Mouse (Mus musculus): Measurements from ENCODE around the gene Naa10.

Naa10 gene

GRCm38 (mm10) chrX:73914827-73915703 is 6.7 kb downstream of the Naa10 start:
- peak; percentile 72 to 90 for DNase-seq (ENCODE audit: low spot score in 2 of 2)

DNA sequence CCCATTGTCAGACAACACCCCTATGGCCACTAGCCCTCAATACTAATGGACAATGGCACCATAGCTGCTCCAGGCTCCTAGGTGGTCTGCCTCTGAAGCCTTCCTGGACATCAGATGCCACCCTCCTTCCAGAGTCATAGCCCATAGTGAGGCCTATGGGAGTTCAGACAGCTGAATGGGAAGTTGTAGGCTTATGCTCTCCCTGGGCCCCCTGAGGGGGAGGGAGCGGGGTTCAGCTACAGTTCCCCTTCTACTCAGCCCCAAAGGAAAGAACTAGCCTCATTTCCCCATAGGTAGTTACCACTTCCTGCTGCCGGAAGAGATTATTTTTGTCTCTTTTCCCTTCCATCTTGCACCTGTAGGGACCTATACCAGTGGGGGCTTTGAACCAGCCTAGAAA is 10.2 kb downstream of the Naa10 start:
- DNase-seq (ENCODE audit: low spot score in 2 of 2) = no peak

GRCm38 (mm10) chrX:73911156-73911555 is 10.6 kb downstream of the Naa10 start:
- DNase-seq (ENCODE audit: low spot score in 2 of 2) = no peak

GRCm38 (mm10) chrX:73910451-73910850 is 11.3 kb downstream of the Naa10 start:
- DNase-seq (ENCODE audit: low spot score in 2 of 2) = no peak

GRCm38 (mm10) chrX:73910049-73910448 is 11.7 kb downstream of the Naa10 start:
- no peak for DNase-seq (ENCODE audit: low spot score in 2 of 2)

DNA sequence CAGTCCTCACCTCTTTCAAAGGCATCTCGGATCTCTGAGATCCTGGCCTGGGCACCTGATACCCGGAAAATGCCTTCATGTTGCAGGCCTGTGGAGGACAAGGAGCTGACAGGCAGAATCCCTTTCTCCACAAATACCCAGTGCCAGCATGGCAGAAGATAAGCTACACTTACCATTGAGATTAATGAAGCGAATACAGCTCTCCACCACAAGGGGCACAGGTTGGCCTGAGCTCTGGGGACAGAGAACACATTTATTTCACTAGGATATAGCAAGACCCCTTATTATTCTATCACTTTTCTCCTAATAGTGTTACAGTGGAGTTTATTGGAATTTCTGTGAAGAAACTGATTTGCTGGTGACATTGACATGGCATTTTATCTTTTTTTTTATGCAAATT is 23.8 kb downstream of the Naa10 start:
- DNase-seq (ENCODE audit: low spot score in 2 of 2) = no peak

- DNase-seq (ENCODE audit: low spot score in 2 of 2) = peak in 1 of 2 experiments; percentile 29
These were observed 26.0 kb downstream of the Naa10 start, which contains the start of gene L1cam for GRCm38 (mm10) chrX:73895719-73896118. L1cam (minus strand) TSS chrX:73896105.

- DNase-seq (ENCODE audit: low spot score in 2 of 2) = no peak
These were observed 28.9 kb downstream of the Naa10 start for GRCm38 (mm10) chrX:73892833-73893232.

DNA sequence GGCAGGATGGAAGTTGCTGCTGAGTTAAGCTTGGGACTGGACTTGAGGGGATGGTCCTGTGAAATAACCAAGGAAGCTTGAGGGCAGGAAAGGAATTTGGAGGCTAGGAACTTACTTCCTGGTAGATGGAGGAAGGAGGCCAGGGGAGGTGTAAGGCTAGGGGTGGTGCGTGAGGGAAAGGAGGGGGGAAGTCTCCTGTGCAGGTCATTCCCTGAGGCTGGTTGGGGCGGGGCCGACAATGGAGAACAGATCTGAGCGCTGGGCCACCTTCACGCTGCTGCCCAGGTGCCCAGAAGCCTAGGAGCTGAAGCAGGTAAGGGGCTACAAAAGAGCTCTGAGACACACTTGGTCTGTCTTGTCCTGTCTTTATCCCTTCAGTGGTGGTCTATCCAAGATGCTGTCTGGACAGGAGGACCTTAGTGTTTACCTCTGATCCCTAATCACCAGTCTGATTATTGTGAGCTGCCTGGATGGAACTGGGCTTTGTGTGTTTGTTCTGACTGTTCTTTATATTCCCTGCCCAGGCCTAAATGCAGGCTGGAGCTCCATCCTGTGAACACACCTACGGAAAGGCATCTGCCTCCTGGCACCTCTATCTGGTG is 30.1 kb downstream of the Naa10 start, which contains the start of gene Avpr2:
Gene Avpr2 (plus strand): TSS at position 552 of the 602 bp plus-strand sequence.
- no peak for DNase-seq (ENCODE audit: low spot score in 2 of 2)

DNA sequence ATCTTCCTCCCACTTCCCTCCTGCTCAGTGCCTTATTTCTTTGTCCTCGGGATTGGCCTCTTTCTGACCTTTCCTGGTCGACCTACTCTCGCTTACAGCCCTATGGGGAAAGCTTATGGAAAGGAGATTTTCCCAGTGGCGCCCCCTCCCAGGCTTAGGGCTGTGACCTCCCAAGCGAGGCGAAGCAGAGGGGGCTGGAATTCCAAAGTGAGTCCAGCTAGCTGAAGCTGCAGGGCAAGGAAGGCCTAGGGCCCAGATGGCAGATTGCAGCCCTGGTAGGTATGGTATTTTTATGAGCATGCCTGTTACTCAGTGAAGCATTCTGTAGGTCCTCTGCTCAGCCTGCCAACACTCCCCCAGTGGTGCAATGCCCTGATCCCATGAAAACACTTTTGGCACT is 40.3 kb downstream of the Naa10 start:
- DNase-seq (ENCODE audit: low spot score in 2 of 2) = no peak

- no peak for DNase-seq (ENCODE audit: low spot score in 2 of 2)
These were observed 40.7 kb downstream of the Naa10 start for GRCm38 (mm10) chrX:73881036-73881427.

- DNase-seq (ENCODE audit: low spot score in 2 of 2) = no peak
These were observed 41.3 kb downstream of the Naa10 start for GRCm38 (mm10) chrX:73880194-73881035.

GRCm38 (mm10) chrX:73877014-73877413 is 44.7 kb downstream of the Naa10 start:
- no peak for DNase-seq (ENCODE audit: low spot score in 2 of 2)

DNA sequence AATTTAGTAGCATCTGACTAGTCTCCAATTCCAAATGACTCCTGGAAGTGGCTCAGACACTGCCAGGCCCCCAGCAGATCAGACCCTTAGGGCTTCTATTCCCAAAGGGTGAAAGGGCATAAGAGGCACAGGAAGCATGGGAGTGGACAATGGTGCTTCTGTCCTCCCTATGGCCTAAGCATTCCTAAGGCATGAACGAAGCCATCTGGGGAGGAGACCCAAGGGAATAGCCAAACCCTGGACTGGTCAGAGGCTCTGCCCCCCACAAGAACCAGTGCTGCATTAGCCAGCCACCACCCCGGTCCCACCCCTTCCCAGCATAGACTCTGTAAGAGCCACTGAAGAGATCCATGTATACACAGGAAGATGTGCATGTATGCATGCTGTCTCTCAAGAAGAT is 45.9 kb downstream of the Naa10 start:
- DNase-seq (ENCODE audit: low spot score in 2 of 2) = no peak

GRCm38 (mm10) chrX:73871956-73872355 is 49.8 kb downstream of the Naa10 start:
- no peak for DNase-seq (ENCODE audit: low spot score in 2 of 2)

- DNase-seq (ENCODE audit: low spot score in 2 of 2) = no peak
These were observed 50.3 kb downstream of the Naa10 start for GRCm38 (mm10) chrX:73871474-73871873.

DNA sequence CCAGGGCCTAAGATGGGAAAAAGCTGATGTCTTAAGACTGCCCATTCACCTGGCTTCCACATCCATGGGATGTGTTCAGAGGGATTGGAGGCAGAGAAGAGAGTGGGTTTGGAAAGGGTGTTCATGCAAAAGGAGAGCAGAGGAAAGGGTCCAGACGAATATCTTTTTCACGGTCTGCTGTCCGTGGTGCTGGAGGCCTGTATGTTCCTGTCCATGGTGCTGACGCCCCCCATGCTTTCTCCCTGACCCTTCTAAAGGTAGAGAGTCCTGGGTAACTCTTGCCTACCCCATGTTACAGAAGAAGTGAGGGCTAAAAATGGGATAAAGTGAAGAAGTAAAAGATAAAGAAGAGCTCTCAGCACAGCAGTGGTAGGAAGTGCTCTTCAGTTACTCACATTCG is 52.4 kb downstream of the Naa10 start:
- no peak for DNase-seq (ENCODE audit: low spot score in 2 of 2)

DNA sequence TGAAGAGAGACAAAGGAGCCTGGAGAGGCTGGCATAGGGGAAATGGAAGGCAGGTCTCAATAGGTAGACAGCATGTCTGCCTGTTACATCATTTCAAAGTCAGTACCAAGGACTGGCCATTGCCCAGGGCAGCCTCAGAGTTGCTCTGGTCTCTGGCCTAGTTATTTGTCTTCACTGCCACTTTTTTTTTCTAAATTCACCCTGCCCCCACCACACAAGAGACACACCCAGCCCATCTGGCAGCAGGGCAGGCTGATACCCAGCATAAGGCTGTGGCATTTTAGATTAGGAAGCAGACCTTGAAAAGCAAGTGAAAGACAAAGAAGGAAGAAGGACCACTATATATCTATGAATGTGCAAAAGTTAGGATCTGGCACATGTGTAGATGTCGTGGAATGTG is 53.9 kb downstream of the Naa10 start:
- no peak for DNase-seq (ENCODE audit: low spot score in 2 of 2)

GRCm38 (mm10) chrX:73867256-73867655 is 54.5 kb downstream of the Naa10 start:
- DNase-seq (ENCODE audit: low spot score in 2 of 2) = no peak

Data from frontal cortex, postnatal 14 days (tissue).